Mouse (Mus musculus) hindbrain, embryonic 11.5 days (tissue): ENCODE data around the gene Cox8c. TPM values are rescaled to one million over a fixed set of nuclear protein-coding genes. Genes with fewer than 3 reads are reported as not detected.

ENCODE experiments used
- ATAC-seq: fragments of 200-750 bp; cut with Nextera tagmentation; 2 replicates; pipeline ENCODE4 v1.8.0; 2017; ENCODE audit warnings: mild to moderate bottlenecking, moderate TSS enrichment, moderate library complexity; ENCODE audit not compliant: low FRiP score
- DNase-seq: peaks from one replicate; pipeline ENCODE4 v3.0.0-alpha.2; 2015; ENCODE audit warnings: low spot score
- H3K27ac ChIP-seq: fragments of 300-500 bp; sonication (generic); 2 replicates; pipeline ENCODE4 v1.5.1; 2014; ENCODE audit warnings: mild to moderate bottlenecking, low read depth, low read length
- H3K27me3 ChIP-seq: fragments of 300-500 bp; sonication (generic); 2 replicates; pipeline ENCODE4 v1.6.1; 2014; ENCODE audit warnings: mild to moderate bottlenecking, low read length, moderate library complexity, mixed read lengths; ENCODE audit not compliant: control insufficient read depth, insufficient read depth
- H3K36me3 ChIP-seq: fragments of 300-500 bp; sonication (generic); 2 replicates; pipeline ENCODE4 v1.6.1; 2014; ENCODE audit warnings: mild to moderate bottlenecking, low read length, moderate library complexity, mixed read lengths; ENCODE audit not compliant: control insufficient read depth, insufficient read depth
- H3K4me1 ChIP-seq: fragments of 300-500 bp; sonication (generic); replicated peaks from 2 replicates; pipeline ENCODE4 v1.6.1; 2014; ENCODE audit warnings: low read length, mixed read lengths; ENCODE audit not compliant: control insufficient read depth, insufficient read depth
- H3K4me2 ChIP-seq: fragments of 300-500 bp; sonication (generic); replicated peaks from 2 replicates; pipeline ENCODE4 v1.6.1; 2014; ENCODE audit warnings: mild to moderate bottlenecking, low read depth, low read length
- H3K4me3 ChIP-seq: fragments of 300-500 bp; sonication (generic); 2 replicates; pipeline ENCODE4 v1.5.1; 2014; ENCODE audit warnings: low read depth, low read length
- H3K9ac ChIP-seq: fragments of 300-500 bp; sonication (generic); 2 replicates; pipeline ENCODE4 v1.6.1; 2014; ENCODE audit warnings: low read depth, low read length
- H3K9me3 ChIP-seq: fragments of 300-500 bp; sonication (generic); 2 replicates; pipeline ENCODE4 v1.6.1; 2016; ENCODE audit warnings: low read length; ENCODE audit not compliant: control insufficient read depth
- WGBS: fragments of 180-500 bp; shearing (Covaris S2); extraction: QIAGEN DNeasy Blood & Tissue Kit; methylation state at CpG from one replicate; pipeline ENCODE4 v1.1.7; 2014; 5-methylcytosine and 5-hydroxymethylcytosine counted together
- polyA plus RNA-seq: library from polyadenylated mRNA; unstranded; fragments of >200 nt; fragmentation: Nextera tagmentation; extraction: Ambion mirVana; gene quantifications from 2 replicates; pipeline ENCODE4 v1.2.1, GENCODE M21; 2014

The Cox8c gene
- polyA plus RNA-seq, 1 experiment from 2014 or later = not detected

- DNase-seq (no peak), ATAC-seq (no peak)
- no peaks in the 10 kb centered on the region for H3K9me3 ChIP-seq
- WGBS = 62% methylated on average over 10 of the region's 10 CpGs
- no peak overlapping the region for H3K4me2 ChIP-seq
- no peaks in the 10 kb centered on the region for H3K36me3 ChIP-seq
- no peaks in the 10 kb centered on the region for H3K4me1 ChIP-seq
- H3K27ac ChIP-seq = no peak overlapping the region
- no peak overlapping the region for H3K4me3 ChIP-seq
- H3K9ac ChIP-seq = no peak overlapping the region
- H3K27me3 ChIP-seq = no peaks in the 10 kb centered on the region
Measured at GRCm38 (mm10) chr12:102887366-102887765, 11.8 kb upstream of the Cox8c start.

DNA sequence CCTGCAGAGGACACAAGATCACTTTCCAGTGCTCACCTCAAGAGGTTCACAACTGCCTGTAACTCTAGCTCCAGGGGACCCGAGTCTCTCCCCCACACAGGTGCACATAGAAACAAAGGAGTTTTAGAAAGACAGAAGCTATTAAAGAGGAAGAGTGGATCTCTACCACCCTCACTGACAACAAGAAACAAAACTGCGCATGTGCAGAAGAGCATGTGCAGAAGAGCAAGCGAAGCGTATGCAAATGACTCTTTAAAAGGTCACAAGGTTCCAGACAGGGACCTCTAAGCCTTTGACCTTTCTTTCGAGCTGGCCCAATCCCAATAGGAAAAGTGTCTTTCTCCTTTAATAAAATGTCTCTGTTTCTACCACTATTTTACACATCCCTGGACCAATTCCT lies 10.5 kb upstream of the Cox8c start:
- H3K9ac ChIP-seq = no peak overlapping the region
- no peaks in the 10 kb centered on the region for H3K36me3 ChIP-seq
- H3K4me2 ChIP-seq = no peak overlapping the region
- WGBS = 62% methylated on average over 5 of the region's 5 CpGs
- DNase-seq (no peak), ATAC-seq (no peak)
- H3K9me3 ChIP-seq = no peaks in the 10 kb centered on the region
- H3K4me3 ChIP-seq = no peak overlapping the region
- no peak overlapping the region for H3K27ac ChIP-seq
- no peaks in the 10 kb centered on the region for H3K4me1 ChIP-seq
- H3K27me3 ChIP-seq = no peaks in the 10 kb centered on the region

- no peak overlapping the region for H3K27ac ChIP-seq
- WGBS = 48% methylated on average over 3 of the region's 3 CpGs
- ATAC-seq (no peak), DNase-seq (no peak)
- no peaks in the 10 kb centered on the region for H3K9me3 ChIP-seq
- H3K27me3 ChIP-seq = no peaks in the 10 kb centered on the region
- H3K9ac ChIP-seq = no peak overlapping the region
- H3K36me3 ChIP-seq = no peaks in the 10 kb centered on the region
- no peak overlapping the region for H3K4me2 ChIP-seq
- H3K4me3 ChIP-seq = no peak overlapping the region
- no peaks in the 10 kb centered on the region for H3K4me1 ChIP-seq
Measured at GRCm38 (mm10) chr12:102908191-102908590, 9.1 kb downstream of the Cox8c start.

DNA sequence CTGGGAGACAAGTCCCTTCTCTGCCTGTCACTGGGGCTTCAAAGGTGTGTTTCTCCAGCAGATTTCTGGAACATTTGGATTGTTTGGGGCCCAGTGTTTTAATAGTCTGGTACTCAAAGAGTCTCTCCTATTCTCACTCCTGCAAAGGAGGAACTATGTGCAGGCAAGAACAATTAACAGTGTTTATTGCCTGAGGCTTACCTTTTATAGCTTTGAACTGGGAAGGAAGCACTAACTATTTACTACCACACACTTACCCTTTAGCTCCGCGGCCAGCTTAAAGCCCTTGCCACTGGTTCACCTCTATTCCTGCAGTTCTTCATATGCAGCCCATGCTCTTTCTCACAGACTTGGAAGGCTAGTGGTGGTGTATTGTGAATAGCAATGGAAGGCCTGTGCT lies 17.0 kb downstream of the Cox8c start:
- Histone ChIP-seq H3K36me3 (no peaks in the 10 kb centered on the region), H3K4me2 (no peak overlapping the region), H3K27me3 (no peaks in the 10 kb centered on the region), H3K9me3 (no peaks in the 10 kb centered on the region), H3K4me1 (no peaks in the 10 kb centered on the region), H3K4me3 (no peak overlapping the region), H3K9ac (no peak overlapping the region), H3K27ac (no peak overlapping the region)
- 90% methylated on average over 2 of the region's 2 CpGs for WGBS
- ATAC-seq (no peak), DNase-seq (no peak)

- Histone ChIP-seq H3K4me2 (no peak overlapping the region), H3K4me3 (no peak overlapping the region), H3K4me1 (no peaks in the 10 kb centered on the region), H3K27ac (no peak overlapping the region), H3K27me3 (no peaks in the 10 kb centered on the region), H3K9me3 (no peaks in the 10 kb centered on the region), H3K36me3 (no peaks in the 10 kb centered on the region), H3K9ac (no peak overlapping the region)
- ATAC-seq (no peak), DNase-seq (no peak)
- WGBS = 74% methylated on average over 4 of the region's 4 CpGs
Measured at GRCm38 (mm10) chr12:102929764-102930163, 30.6 kb downstream of the Cox8c start.

DNA sequence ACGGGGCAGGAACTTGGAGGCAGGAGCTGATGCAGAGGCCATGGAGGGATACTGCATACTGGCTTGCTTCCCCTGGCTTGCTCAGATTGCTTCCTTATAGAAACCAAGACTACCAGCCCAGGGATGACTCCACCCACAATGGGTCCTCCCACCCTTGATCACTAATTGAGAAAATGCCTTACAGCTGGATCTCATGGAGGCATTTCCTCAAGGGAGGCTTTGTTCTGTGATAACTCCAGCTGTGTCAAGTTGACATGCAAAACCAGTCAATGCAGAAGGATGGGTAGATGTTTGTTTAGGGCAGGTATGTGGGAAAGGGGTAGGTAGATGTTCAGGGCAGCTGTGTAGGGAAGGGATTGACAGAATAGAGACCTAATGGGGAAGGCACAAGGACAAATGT lies 31.2 kb downstream of the Cox8c start:
- Histone ChIP-seq H3K36me3 (no peaks in the 10 kb centered on the region), H3K4me3 (no peak overlapping the region), H3K9me3 (no peaks in the 10 kb centered on the region), H3K4me1 (no peaks in the 10 kb centered on the region), H3K9ac (no peak overlapping the region), H3K4me2 (no peak overlapping the region), H3K27me3 (no peaks in the 10 kb centered on the region), H3K27ac (no peak overlapping the region)
- WGBS = 83% methylated on average over 1 of the region's 1 CpGs
- ATAC-seq (no peak), DNase-seq (no peak)

DNA sequence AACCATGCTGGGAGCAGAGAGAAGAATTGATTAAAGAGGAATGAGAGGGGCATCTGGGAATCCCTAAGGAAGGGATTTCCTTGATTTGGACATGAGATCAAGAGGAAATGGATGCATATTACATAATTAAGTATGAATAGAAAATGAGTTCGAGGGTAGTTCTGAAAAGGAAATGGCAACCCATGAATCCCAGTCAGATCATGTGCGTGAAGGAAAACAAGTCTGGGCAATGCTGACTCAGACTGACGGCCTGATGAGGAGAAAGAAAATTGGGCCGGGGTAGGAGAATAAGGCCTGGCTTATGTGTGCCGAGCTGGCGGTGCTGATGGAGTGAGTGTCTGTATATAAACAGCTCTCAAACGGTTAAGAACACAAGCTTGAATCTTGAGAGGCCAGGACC lies 31.7 kb downstream of the Cox8c start:
- no peak overlapping the region for H3K4me2 ChIP-seq
- no peaks in the 10 kb centered on the region for H3K27me3 ChIP-seq
- H3K36me3 ChIP-seq = no peaks in the 10 kb centered on the region
- DNase-seq (no peak), ATAC-seq (no peak)
- no peaks in the 10 kb centered on the region for H3K4me1 ChIP-seq
- no peaks in the 10 kb centered on the region for H3K9me3 ChIP-seq
- H3K4me3 ChIP-seq = no peak overlapping the region
- no peak overlapping the region for H3K27ac ChIP-seq
- no peak overlapping the region for H3K9ac ChIP-seq
- WGBS = 91% methylated on average over 7 of the region's 7 CpGs

GRCm38 (mm10) chr12:102935892-102936291 lies 36.8 kb downstream of the Cox8c start:
- H3K4me2 ChIP-seq = no peak overlapping the region
- no peak overlapping the region for H3K4me3 ChIP-seq
- H3K27ac ChIP-seq = no peak overlapping the region
- no peak for DNase-seq
- H3K4me1 ChIP-seq = no peaks in the 10 kb centered on the region
- no peak overlapping the region for H3K9ac ChIP-seq
- no peak for ATAC-seq
- 29% methylated on average over 1 of the region's 1 CpGs for WGBS
- no peaks in the 10 kb centered on the region for H3K27me3 ChIP-seq
- no peaks in the 10 kb centered on the region for H3K36me3 ChIP-seq
- no peaks in the 10 kb centered on the region for H3K9me3 ChIP-seq

DNA sequence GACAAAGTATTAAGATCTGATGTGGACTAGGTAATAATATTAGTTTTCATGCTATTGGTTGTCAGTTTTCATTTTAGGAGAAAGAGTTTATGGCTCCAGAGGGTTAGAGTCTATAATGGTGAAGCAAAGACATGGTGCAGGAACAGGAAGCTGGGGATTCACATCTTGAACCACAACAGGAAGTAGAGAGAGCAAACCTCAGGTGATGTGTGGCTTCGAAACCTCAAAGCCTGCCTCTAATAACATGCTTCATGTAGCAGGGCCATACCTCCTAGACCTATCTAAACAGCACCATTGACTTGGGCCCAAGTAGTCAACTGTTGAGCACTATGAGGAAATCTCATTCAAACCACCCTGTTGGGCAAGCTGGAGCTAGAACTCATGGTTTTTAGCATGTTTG lies 46.5 kb downstream of the Cox8c start:
- DNase-seq = no peak
- H3K36me3 ChIP-seq = no peaks in the 10 kb centered on the region
- no peak overlapping the region for H3K9ac ChIP-seq
- H3K4me2 ChIP-seq = no peak overlapping the region
- no peak overlapping the region for H3K4me3 ChIP-seq
- no peaks in the 10 kb centered on the region for H3K27me3 ChIP-seq
- WGBS = 88% methylated on average over 1 of the region's 1 CpGs
- H3K9me3 ChIP-seq = no peaks in the 10 kb centered on the region
- H3K4me1 ChIP-seq = no peaks in the 10 kb centered on the region
- ATAC-seq = no peak
- no peak overlapping the region for H3K27ac ChIP-seq
